Mouse (Mus musculus): ENCODE data around the gene Tbc1d24. TPM values are rescaled to one million over a fixed set of nuclear protein-coding genes. Genes with fewer than 3 reads are reported as not detected.
A peak's percentile ranks its signal among the peaks of the same experiment; 100 is the strongest.
"Not testable (repeated sequence)": the region's sequence is repeated elsewhere in the genome, so short reads cannot be mapped to it uniquely, and the experiment has no call there.

The Tbc1d24 gene
- polyA plus RNA-seq, 1 experiment from 2014 or later = 8.5 TPM

GRCm38 (mm10) chr17:24132919-24133318, 72.4 kb downstream of the Tbc1d24 start:
- WGBS = 88% methylated on average over 4 of the region's 4 CpGs
- H3K9ac ChIP-seq; H3K36me3 ChIP-seq (replicated peaks); H3K27me3 ChIP-seq; H3K27ac ChIP-seq; H3K9me3 ChIP-seq; H3K4me2 ChIP-seq; H3K4me1 ChIP-seq; H3K4me3 ChIP-seq (replicated peaks); ATAC-seq (ENCODE audit: low FRiP score): not testable (repeated sequence)

- ATAC-seq (ENCODE audit: low FRiP score) = no peak
These were observed 73.8 kb downstream of the Tbc1d24 start for GRCm38 (mm10) chr17:24131570-24131969.

GRCm38 (mm10) chr17:24129246-24129645, 76.1 kb downstream of the Tbc1d24 start:
- not testable (repeated sequence) for H3K4me1 ChIP-seq; H3K27me3 ChIP-seq; H3K9me3 ChIP-seq; H3K36me3 ChIP-seq (replicated peaks); H3K9ac ChIP-seq; ATAC-seq (ENCODE audit: low FRiP score); H3K27ac ChIP-seq; H3K4me3 ChIP-seq (replicated peaks); H3K4me2 ChIP-seq
- 96% methylated on average over 4 of the region's 4 CpGs for WGBS

More at GRCm38 (mm10) chr17:24131570-24131969, 73.8 kb downstream of the Tbc1d24 start:
- Histone ChIP-seq H3K4me2 (no peak overlapping the region), H3K9me3 (no peaks in the 10 kb centered on the region), H3K27ac (no peak overlapping the region), H3K27me3 (no peaks in the 10 kb centered on the region), H3K4me3 (replicated peaks) (no peak overlapping the region), H3K9ac (no peak overlapping the region), H3K36me3 (replicated peaks) (no peaks in the 10 kb centered on the region), H3K4me1 (no peaks in the 10 kb centered on the region)
- WGBS = 90% methylated on average over 3 of the region's 3 CpGs

DNA sequence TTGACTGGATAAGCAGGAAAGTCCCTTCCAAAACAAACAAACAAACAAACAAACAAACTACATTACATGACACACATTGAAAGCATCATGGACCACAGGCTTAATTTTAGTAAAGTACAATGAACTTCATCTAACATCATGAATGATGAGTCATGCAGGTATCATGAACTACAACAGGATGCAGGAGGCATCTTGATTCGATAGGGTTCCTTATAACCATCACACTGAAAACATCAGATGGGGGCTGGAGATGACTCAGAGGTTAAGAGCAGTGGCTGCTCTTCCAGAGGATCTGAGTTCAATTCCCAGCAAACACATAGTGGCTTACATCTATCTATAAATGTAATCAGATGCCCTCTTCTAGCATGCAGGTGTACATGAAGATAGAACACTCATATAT, 77.8 kb downstream of the Tbc1d24 start:
- Histone ChIP-seq H3K36me3 (replicated peaks) (no peaks in the 10 kb centered on the region), H3K4me2 (no peak overlapping the region), H3K9me3 (no peaks in the 10 kb centered on the region), H3K9ac (no peak overlapping the region), H3K27me3 (no peaks in the 10 kb centered on the region), H3K27ac (no peak overlapping the region), H3K4me1 (no peaks in the 10 kb centered on the region), H3K4me3 (replicated peaks) (no peak overlapping the region)
- WGBS = 90% methylated on average over 1 of the region's 1 CpGs
- ATAC-seq (ENCODE audit: low FRiP score) = no peak

DNA sequence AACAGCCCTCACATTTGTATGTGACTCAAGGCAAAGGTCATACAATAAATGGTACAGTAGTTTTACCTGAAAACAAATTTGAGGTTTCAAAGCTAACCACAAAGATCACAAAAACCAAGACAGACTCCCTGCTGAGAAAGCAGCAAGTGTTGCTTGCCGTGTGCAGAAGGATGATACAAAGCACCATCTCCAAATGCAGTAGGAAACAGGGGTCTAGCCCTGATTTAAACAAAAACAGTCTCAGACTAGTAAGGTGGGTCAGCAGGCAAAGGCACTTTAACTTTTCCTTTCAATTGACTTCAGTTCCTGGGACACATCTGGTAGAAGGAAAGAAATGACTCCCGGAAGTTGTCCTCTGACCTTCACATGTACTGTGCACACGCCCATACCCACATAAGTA, 78.6 kb downstream of the Tbc1d24 start:
- Histone ChIP-seq H3K9ac (no peak overlapping the region), H3K36me3 (replicated peaks) (no peaks in the 10 kb centered on the region), H3K4me1 (no peaks in the 10 kb centered on the region), H3K27me3 (no peaks in the 10 kb centered on the region), H3K27ac (no peak overlapping the region), H3K4me2 (no peak overlapping the region), H3K9me3 (no peaks in the 10 kb centered on the region), H3K4me3 (replicated peaks) (no peak overlapping the region)
- ATAC-seq (ENCODE audit: low FRiP score) = no peak
- WGBS = 85% methylated on average over 3 of the region's 3 CpGs

Small RNA genes lying within 50 kb of the gene (microRNA-seq; reads per million reads assigned to microRNA genes)
- 2.2 reads per million for gene Mir5134
- gene Mir6965 = 2.7 reads per million, percentile 4 among the genes with 10 or more reads in this experiment

Other genes with a start within 250 kb of the Tbc1d24 start
- gene Prss30, start 225.0 kb downstream of the Tbc1d24 start, polyA plus RNA-seq (2016; fragmentation: Nextera tagmentation; extraction: Ambion mirVana) = not detected in 2 replicates
- 0.33 and 0.35 TPM in 2 replicates for gene Prss22, start 207.5 kb downstream of the Tbc1d24 start, polyA plus RNA-seq (2016; fragmentation: Nextera tagmentation; extraction: Ambion mirVana)
- 0.26 and 0.31 TPM in 2 replicates for gene Prss27, start 167.4 kb downstream of the Tbc1d24 start, polyA plus RNA-seq (2016; fragmentation: Nextera tagmentation; extraction: Ambion mirVana)
- 91.7 and 92.2 TPM in 2 replicates for gene Kctd5, start 132.1 kb downstream of the Tbc1d24 start, polyA plus RNA-seq (2016; fragmentation: Nextera tagmentation; extraction: Ambion mirVana)
- gene Pdpk1, start 54.6 kb downstream of the Tbc1d24 start, polyA plus RNA-seq (2016; fragmentation: Nextera tagmentation; extraction: Ambion mirVana) = 51.1 and 59.2 TPM in 2 replicates
- 31.1 and 32.6 TPM in 2 replicates for gene Amdhd2, start 41.8 kb downstream of the Tbc1d24 start, polyA plus RNA-seq (2016; fragmentation: Nextera tagmentation; extraction: Ambion mirVana)
- gene Atp6v0c, start 35.9 kb downstream of the Tbc1d24 start, polyA plus RNA-seq (2016; fragmentation: Nextera tagmentation; extraction: Ambion mirVana) = 461 and 463 TPM in 2 replicates
- gene Ntn3, start 4.0 kb upstream of the Tbc1d24 start, polyA plus RNA-seq (2016; fragmentation: Nextera tagmentation; extraction: Ambion mirVana) = 4.3 and 5.2 TPM in 2 replicates
- gene Tedc2, start 15.3 kb upstream of the Tbc1d24 start, polyA plus RNA-seq (2016; fragmentation: Nextera tagmentation; extraction: Ambion mirVana) = 15.3 and 16.7 TPM in 2 replicates
- 94.2 and 95.6 TPM in 2 replicates for gene Ccnf, start 45.9 kb upstream of the Tbc1d24 start, polyA plus RNA-seq (2016; fragmentation: Nextera tagmentation; extraction: Ambion mirVana)
- not detected in 2 replicates for gene Abca17, start 145.5 kb upstream of the Tbc1d24 start, polyA plus RNA-seq (2016; fragmentation: Nextera tagmentation; extraction: Ambion mirVana)
- 17.7 and 18.0 TPM in 2 replicates for gene Abca3, start 146.4 kb upstream of the Tbc1d24 start, polyA plus RNA-seq (2016; fragmentation: Nextera tagmentation; extraction: Ambion mirVana)
- gene Rnps1, start 209.0 kb upstream of the Tbc1d24 start, polyA plus RNA-seq (2016; fragmentation: Nextera tagmentation; extraction: Ambion mirVana) = 391 and 404 TPM in 2 replicates
- gene Eci1, start 221.1 kb upstream of the Tbc1d24 start, polyA plus RNA-seq (2016; fragmentation: Nextera tagmentation; extraction: Ambion mirVana) = 53.5 and 61.2 TPM in 2 replicates
- gene Dnase1l2, start 237.5 kb upstream of the Tbc1d24 start, polyA plus RNA-seq (2016; fragmentation: Nextera tagmentation; extraction: Ambion mirVana) = 4.9 and 5.1 TPM in 2 replicates

Measured in forebrain, embryonic 12.5 days (tissue).